Mouse (Mus musculus) embryonic facial prominence, embryonic 15.5 days (tissue): ENCODE results near the gene Mrrf. TPM values are rescaled to one million over a fixed set of nuclear protein-coding genes. Genes with fewer than 3 reads are reported as not detected.

Experiments
- ATAC-seq: fragments of 200-750 bp; cut with Nextera tagmentation; 2 replicates; pipeline ENCODE4 v1.8.0; 2017; ENCODE audit warnings: low read depth, moderate TSS enrichment; ENCODE audit not compliant: insufficient number of reproducible peaks, low FRiP score, low TSS enrichment
- H3K27ac ChIP-seq: fragments of 300-500 bp; sonication (generic); replicated peaks from 2 replicates; pipeline ENCODE4 v1.5.1; 2015; ENCODE audit warnings: mild to moderate bottlenecking, inconsistent platforms
- H3K27me3 ChIP-seq: fragments of 300-500 bp; sonication (generic); 2 replicates; pipeline ENCODE4 v1.6.1; 2015; ENCODE audit warnings: inconsistent platforms
- H3K36me3 ChIP-seq: fragments of 300-500 bp; sonication (generic); 2 replicates; pipeline ENCODE4 v1.6.1; 2015; ENCODE audit warnings: mild to moderate bottlenecking, inconsistent platforms
- H3K4me1 ChIP-seq: fragments of 300-500 bp; sonication (generic); 2 replicates; pipeline ENCODE4 v1.6.1; 2015; ENCODE audit warnings: inconsistent platforms
- H3K4me2 ChIP-seq: fragments of 300-500 bp; sonication (generic); replicated peaks from 2 replicates; pipeline ENCODE4 v1.6.1; 2015; ENCODE audit warnings: mild to moderate bottlenecking, inconsistent platforms
- H3K4me3 ChIP-seq: fragments of 300-500 bp; sonication (generic); replicated peaks from 2 replicates; pipeline ENCODE4 v1.5.1; 2015; ENCODE audit warnings: mild to moderate bottlenecking, inconsistent platforms
- H3K9ac ChIP-seq: fragments of 300-500 bp; sonication (generic); 2 replicates; pipeline ENCODE4 v1.6.1; 2015; ENCODE audit warnings: inconsistent platforms
- H3K9me3 ChIP-seq: fragments of 300-500 bp; sonication (generic); replicated peaks from 2 replicates; pipeline ENCODE4 v1.6.1; 2016; ENCODE audit warnings: inconsistent platforms
- WGBS: fragments of 180-500 bp; shearing (Covaris S2); methylation state at CpG from one replicate; pipeline ENCODE4 v1.1.7; 2015; 5-methylcytosine and 5-hydroxymethylcytosine counted together
- polyA plus RNA-seq: library from polyadenylated mRNA; unstranded; fragments of >200 nt; fragmentation: Nextera tagmentation; extraction: Ambion mirVana; gene quantifications from 2 replicates; pipeline ENCODE4 v1.2.1, GENCODE M21; 2015

Gene Mrrf
- polyA plus RNA-seq, 1 experiment from 2014 or later = 21.5 TPM

DNA sequence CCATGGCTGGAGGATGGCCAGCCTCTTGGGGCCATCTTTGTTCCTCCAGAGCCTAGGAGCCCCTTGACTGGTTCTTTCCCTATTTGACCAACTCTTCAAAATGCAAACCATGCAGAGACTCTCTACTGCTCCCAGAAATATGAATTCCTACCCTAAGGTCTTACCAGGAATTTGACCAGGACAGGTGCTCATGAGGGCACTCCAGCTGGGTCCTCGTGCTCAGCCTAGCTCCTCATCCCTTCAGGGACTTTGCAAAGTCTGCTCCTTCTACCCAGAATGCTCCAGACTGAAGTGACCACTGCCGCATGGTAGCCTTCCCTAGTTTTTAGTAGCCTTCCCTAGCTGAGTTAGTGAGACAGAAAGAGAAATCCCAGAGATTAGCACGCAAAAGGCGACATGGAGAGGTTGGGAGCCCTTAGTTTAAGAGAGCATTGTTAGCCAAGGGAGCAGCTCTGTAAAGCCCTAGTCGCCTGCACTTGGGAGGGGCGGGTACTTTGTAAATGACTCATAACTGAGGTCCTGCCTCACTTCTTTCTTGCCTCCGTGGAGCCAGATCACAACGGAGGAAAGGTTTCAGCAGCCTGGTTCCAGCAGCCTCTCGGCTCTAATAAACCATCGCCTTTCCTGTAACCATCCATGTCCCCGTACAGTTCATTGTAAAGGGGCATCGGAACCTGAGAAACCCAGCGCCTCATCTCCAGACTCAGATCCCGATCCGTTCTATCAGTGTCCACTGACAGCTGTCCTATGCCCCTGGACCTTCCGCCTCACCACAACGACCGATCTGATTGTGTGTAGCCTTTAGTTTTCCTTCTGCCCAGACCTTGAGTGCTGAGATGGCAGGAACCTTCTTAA is 65.8 kb downstream of the Mrrf start:
- WGBS = 30% methylated on average over 18 of the region's 18 CpGs
- H3K4me3 ChIP-seq = peak overlapping the region; percentile 40; the same call in 1 of the 2 replicates
- H3K9me3 ChIP-seq = no peaks in the 10 kb centered on the region
- no peak for ATAC-seq
- H3K27me3 ChIP-seq = peaks cover 57% of the 10 kb centered on the region
- no peak overlapping the region for H3K27ac ChIP-seq
- no peak overlapping the region for H3K9ac ChIP-seq
- H3K4me1 ChIP-seq = peaks cover 32% of the 10 kb centered on the region
- H3K36me3 ChIP-seq = no peaks in the 10 kb centered on the region
- H3K4me2 ChIP-seq = no peak overlapping the region

DNA sequence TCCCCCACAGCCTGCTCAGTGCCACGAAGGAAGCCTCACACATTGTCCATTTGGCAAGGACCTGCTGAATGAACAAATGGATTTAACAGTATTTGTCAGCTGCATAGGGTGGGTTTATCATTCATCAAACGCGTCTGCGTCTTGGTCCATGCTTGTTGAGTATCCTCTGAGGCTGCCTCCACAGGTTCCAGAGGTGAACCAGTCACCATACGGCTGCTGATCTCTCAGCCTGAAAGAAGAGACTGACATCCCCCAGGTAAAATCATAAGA is 66.4 kb downstream of the Mrrf start:
- H3K36me3 ChIP-seq = no peaks in the 10 kb centered on the region
- H3K4me3 ChIP-seq = peak overlapping the region; percentile 40
- H3K9ac ChIP-seq = no peak overlapping the region
- no peak for ATAC-seq
- H3K4me2 ChIP-seq = peak overlapping the region; percentile 77; the same call in 1 of the 2 replicates
- WGBS = 20% methylated on average over 5 of the region's 5 CpGs
- H3K27ac ChIP-seq = no peak overlapping the region
- no peaks in the 10 kb centered on the region for H3K9me3 ChIP-seq
- H3K27me3 ChIP-seq = peaks cover 57% of the 10 kb centered on the region
- H3K4me1 ChIP-seq = peaks cover 32% of the 10 kb centered on the region

- no peaks in the 10 kb centered on the region for H3K9me3 ChIP-seq
- no peak overlapping the region for H3K27ac ChIP-seq
- under 1% methylated on average over 39 of the region's 39 CpGs for WGBS
- H3K9ac ChIP-seq = no peak overlapping the region
- H3K4me2 ChIP-seq = peak overlapping the region; percentile 77
- H3K4me3 ChIP-seq = peak overlapping the region; percentile 40
- ATAC-seq = no peak
- peaks cover 28% of the 10 kb centered on the region for H3K4me1 ChIP-seq
- H3K36me3 ChIP-seq = no peaks in the 10 kb centered on the region
- H3K27me3 ChIP-seq = peaks cover 57% of the 10 kb centered on the region
These were observed 67.0 kb downstream of the Mrrf start for GRCm38 (mm10) chr2:36203011-36203825.

- no peak overlapping the region for H3K9ac ChIP-seq
- no peaks in the 10 kb centered on the region for H3K36me3 ChIP-seq
- no peak overlapping the region for H3K4me2 ChIP-seq
- peaks cover 59% of the 10 kb centered on the region for H3K27me3 ChIP-seq
- no peaks in the 10 kb centered on the region for H3K9me3 ChIP-seq
- peaks cover 21% of the 10 kb centered on the region for H3K4me1 ChIP-seq
- H3K4me3 ChIP-seq = no peak overlapping the region
- no peak overlapping the region for H3K27ac ChIP-seq
- ATAC-seq = no peak
- WGBS = 58% methylated on average over 4 of the region's 4 CpGs
These were observed 68.4 kb downstream of the Mrrf start for GRCm38 (mm10) chr2:36204595-36204994.

DNA sequence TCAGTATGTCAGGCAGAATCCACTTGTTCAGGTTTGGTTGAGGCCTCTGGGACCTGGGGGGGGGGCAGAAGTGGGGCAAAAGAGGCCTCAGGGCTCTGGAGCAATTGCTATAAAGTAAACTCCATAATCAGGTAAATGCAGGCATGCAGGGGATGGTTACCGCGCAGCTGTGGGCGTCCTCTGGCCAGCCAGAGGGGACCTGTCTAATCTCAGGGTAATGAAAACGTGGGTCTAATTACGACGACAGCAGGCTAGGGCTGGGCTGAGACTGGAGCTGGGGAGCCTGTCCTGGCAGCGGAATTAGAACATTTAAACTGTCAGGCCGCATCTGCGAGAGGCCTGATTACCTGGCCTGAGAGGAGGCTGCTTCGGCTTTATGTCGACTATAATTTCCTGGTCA is 70.9 kb downstream of the Mrrf start:
- H3K4me3 ChIP-seq = no peak overlapping the region
- H3K27me3 ChIP-seq = peaks cover 61% of the 10 kb centered on the region
- ATAC-seq = 0 out of 2 replicates have a peak, but pooled peaks have one; percentile 32
- H3K4me2 ChIP-seq = no peak overlapping the region
- 32% methylated on average over 11 of the region's 11 CpGs for WGBS
- H3K4me1 ChIP-seq = peaks cover 35% of the 10 kb centered on the region
- no peaks in the 10 kb centered on the region for H3K36me3 ChIP-seq
- no peak overlapping the region for H3K9ac ChIP-seq
- H3K27ac ChIP-seq = no peak overlapping the region
- H3K9me3 ChIP-seq = no peaks in the 10 kb centered on the region

DNA sequence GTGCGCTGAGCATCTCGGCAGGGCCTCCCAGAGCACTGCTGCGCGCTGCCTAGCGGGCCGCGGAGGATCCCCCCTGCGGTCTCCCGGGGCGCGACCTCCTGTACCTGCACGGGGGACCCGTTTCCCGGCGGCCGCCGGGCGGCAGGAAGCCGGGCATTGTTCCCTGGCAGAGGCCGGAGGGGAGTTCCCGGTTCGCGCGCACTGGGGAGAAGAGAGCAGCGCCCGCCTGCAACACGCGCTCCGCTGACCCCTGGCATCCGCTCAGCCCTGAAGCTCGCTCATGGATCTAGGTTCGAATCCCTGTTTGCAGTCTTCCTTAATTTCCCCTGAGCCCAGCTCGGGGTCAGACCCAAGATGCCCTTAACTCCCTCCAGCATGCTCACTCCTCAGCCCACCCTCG is 74.6 kb downstream of the Mrrf start:
- Histone ChIP-seq H3K36me3 (no peaks in the 10 kb centered on the region), H3K4me3 (no peak overlapping the region; the same call in 1 of the 2 replicates), H3K4me2 (peak overlapping the region; percentile 28), H3K4me1 (peaks cover 30% of the 10 kb centered on the region), H3K27ac (no peak overlapping the region), H3K9ac (no peak overlapping the region), H3K9me3 (no peaks in the 10 kb centered on the region), H3K27me3 (peaks cover 42% of the 10 kb centered on the region)
- 9% methylated on average over 27 of the region's 34 CpGs for WGBS
- ATAC-seq = no peak

DNA sequence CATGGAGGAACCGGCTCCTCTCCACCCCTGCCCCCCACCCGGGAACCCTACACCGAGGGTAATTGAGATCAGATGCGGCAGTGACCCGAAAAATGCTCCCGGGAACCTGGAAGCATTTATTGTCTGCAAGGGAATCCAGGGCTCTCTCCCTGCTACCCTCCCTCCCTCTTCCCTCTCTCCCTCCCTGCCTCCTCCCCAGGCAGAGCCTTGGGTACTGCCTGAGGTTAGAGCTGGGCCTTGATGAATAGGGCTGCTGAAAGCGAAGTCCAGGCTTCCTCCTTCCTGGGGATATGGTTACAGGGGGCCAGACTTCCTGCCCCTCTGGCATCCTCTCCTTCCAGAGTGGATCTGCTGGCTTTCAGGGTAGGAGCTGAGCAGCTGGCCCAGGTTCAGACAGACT is 75.6 kb downstream of the Mrrf start:
- no peak overlapping the region for H3K27ac ChIP-seq
- ATAC-seq = no peak
- H3K9ac ChIP-seq = no peak overlapping the region
- H3K27me3 ChIP-seq = peaks cover 42% of the 10 kb centered on the region
- H3K36me3 ChIP-seq = no peaks in the 10 kb centered on the region
- peaks cover 40% of the 10 kb centered on the region for H3K4me1 ChIP-seq
- H3K4me3 ChIP-seq = no peak overlapping the region
- no peaks in the 10 kb centered on the region for H3K9me3 ChIP-seq
- WGBS = 7% methylated on average over 7 of the region's 7 CpGs
- H3K4me2 ChIP-seq = no peak overlapping the region

DNA sequence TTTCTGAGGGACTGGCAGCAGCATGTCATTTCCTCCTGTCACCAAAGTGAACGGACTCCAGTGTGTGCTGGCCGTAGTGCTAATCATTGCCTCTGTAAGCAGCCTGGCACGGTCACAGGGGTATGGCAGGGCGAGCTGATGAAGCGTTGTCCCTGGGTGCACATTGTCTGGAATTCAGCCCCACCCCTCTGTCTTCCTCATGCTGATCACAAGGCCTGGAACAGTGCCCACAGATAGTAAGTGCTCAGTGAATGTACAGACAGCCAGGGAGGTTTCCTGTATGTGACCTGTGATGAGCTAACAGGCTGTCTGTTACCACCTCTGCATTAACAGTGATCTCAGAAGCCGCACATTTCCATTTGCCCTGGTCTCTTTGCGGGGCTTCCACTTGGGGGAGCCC is 76.9 kb downstream of the Mrrf start:
- Histone ChIP-seq H3K4me1 (peaks cover 53% of the 10 kb centered on the region), H3K36me3 (no peaks in the 10 kb centered on the region), H3K27ac (no peak overlapping the region), H3K4me2 (no peak overlapping the region), H3K9me3 (no peaks in the 10 kb centered on the region), H3K27me3 (peaks cover 42% of the 10 kb centered on the region), H3K4me3 (no peak overlapping the region), H3K9ac (no peak overlapping the region)
- WGBS = 49% methylated on average over 7 of the region's 7 CpGs
- no peak for ATAC-seq

- no peaks in the 10 kb centered on the region for H3K36me3 ChIP-seq
- ATAC-seq = 0 out of 2 replicates have a peak, but pooled peaks have one; percentile 44
- H3K9me3 ChIP-seq = no peaks in the 10 kb centered on the region
- 5% methylated on average over 8 of the region's 8 CpGs for whole genome bisulfite sequencing
- H3K27ac ChIP-seq = no peak overlapping the region
- no peak overlapping the region for H3K4me3 ChIP-seq
- H3K4me1 ChIP-seq = peaks cover 54% of the 10 kb centered on the region
- H3K27me3 ChIP-seq = peaks cover 42% of the 10 kb centered on the region
- H3K4me2 ChIP-seq = peak overlapping the region; percentile 27; the same call in 1 of the 2 replicates
- no peak overlapping the region for H3K9ac ChIP-seq
These were observed 77.8 kb downstream of the Mrrf start for GRCm38 (mm10) chr2:36214023-36214422.

DNA sequence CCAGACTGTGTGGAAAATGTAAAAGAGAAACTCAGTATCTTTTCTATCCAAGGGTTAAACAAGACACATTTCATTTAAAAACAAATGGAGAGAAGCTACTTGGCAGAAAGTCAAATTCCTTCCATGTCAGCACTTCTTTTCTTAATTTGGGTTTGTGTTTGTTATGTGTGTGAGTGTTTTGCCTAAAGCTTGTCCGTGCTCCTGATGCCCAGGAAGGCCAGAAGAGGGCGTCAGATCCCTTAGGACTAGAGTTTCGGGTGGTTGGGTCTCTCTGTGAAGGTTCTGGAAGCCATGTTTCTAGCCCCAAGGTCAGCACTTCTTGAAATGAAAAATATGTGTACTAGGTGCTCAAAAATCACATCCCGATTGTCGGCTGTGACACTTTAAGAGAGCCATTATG is 78.2 kb downstream of the Mrrf start:
- peaks cover 38% of the 10 kb centered on the region for H3K27me3 ChIP-seq
- ATAC-seq = no peak
- no peak overlapping the region for H3K9ac ChIP-seq
- 53% methylated on average over 5 of the region's 5 CpGs for WGBS
- H3K9me3 ChIP-seq = no peaks in the 10 kb centered on the region
- H3K27ac ChIP-seq = no peak overlapping the region
- peak overlapping the region; percentile 27; the same call in 1 of the 2 replicates for H3K4me2 ChIP-seq
- H3K4me3 ChIP-seq = no peak overlapping the region
- peaks cover 54% of the 10 kb centered on the region for H3K4me1 ChIP-seq
- H3K36me3 ChIP-seq = no peaks in the 10 kb centered on the region

GRCm38 (mm10) chr2:36215203-36215739 is 79.1 kb downstream of the Mrrf start:
- whole genome bisulfite sequencing = 88% methylated on average over 5 of the region's 5 CpGs
- no peak overlapping the region for H3K27ac ChIP-seq
- H3K4me1 ChIP-seq = peaks cover 54% of the 10 kb centered on the region
- no peak overlapping the region for H3K4me3 ChIP-seq
- ATAC-seq = no peak
- H3K27me3 ChIP-seq = peaks cover 30% of the 10 kb centered on the region
- no peaks in the 10 kb centered on the region for H3K36me3 ChIP-seq
- no peak overlapping the region for H3K4me2 ChIP-seq
- no peak overlapping the region for H3K9ac ChIP-seq
- H3K9me3 ChIP-seq = no peaks in the 10 kb centered on the region
